Mouse (Mus musculus): Measurements from ENCODE around the gene Snap23. TPM values are rescaled to one million over a fixed set of nuclear protein-coding genes. Genes with fewer than 3 reads are reported as not detected.
"Not testable (repeated sequence)": the region's sequence is repeated elsewhere in the genome, so short reads cannot be mapped to it uniquely, and the experiment has no call there.

Snap23 gene
- polyA plus RNA-seq, 1 experiment from 2014 or later, result 24.2 TPM

GRCm38 (mm10) chr2:120558813-120559212 is 8.7 kb upstream of the Snap23 start:
- WGBS (ENCODE audit: insufficient replicate concordance), result 46% methylated on average over 3 of the region's 3 CpGs
- no peak for ATAC-seq (ENCODE audit: low read depth)
- H3K27ac ChIP-seq (ENCODE audit: low read length), result no peak overlapping the region
- H3K9ac ChIP-seq (ENCODE audit: low read depth, low read length), result no peak overlapping the region
- no peak overlapping the region for H3K4me3 ChIP-seq (ENCODE audit: low read depth, low read length)
- H3K27me3 ChIP-seq (ENCODE audit: control insufficient read depth, insufficient read depth, low read depth, low read length), result no peaks in the 10 kb centered on the region
- H3K36me3 ChIP-seq (ENCODE audit: control insufficient read depth, insufficient read depth), result no peaks in the 10 kb centered on the region; the same call in 1 of the 2 replicates
- no peak overlapping the region for H3K4me2 ChIP-seq (ENCODE audit: low read depth, low read length)
- peaks cover 11% of the 10 kb centered on the region for H3K4me1 ChIP-seq (ENCODE audit: control insufficient read depth, low read depth, low read length)
- H3K9me3 ChIP-seq (replicated peaks; ENCODE audit: control insufficient read depth, low read length), result no peaks in the 10 kb centered on the region

- H3K4me2 ChIP-seq (ENCODE audit: low read depth, low read length), result no peak overlapping the region
- H3K36me3 ChIP-seq (ENCODE audit: control insufficient read depth, insufficient read depth), result no peaks in the 10 kb centered on the region
- H3K27ac ChIP-seq (ENCODE audit: low read length), result no peak overlapping the region
- peaks cover 17% of the 10 kb centered on the region for H3K4me1 ChIP-seq (ENCODE audit: control insufficient read depth, low read depth, low read length)
- H3K9me3 ChIP-seq (replicated peaks; ENCODE audit: control insufficient read depth, low read length), result no peaks in the 10 kb centered on the region
- no peak overlapping the region for H3K4me3 ChIP-seq (ENCODE audit: low read depth, low read length)
- H3K27me3 ChIP-seq (ENCODE audit: control insufficient read depth, insufficient read depth, low read depth, low read length), result no peaks in the 10 kb centered on the region
- no peak overlapping the region for H3K9ac ChIP-seq (ENCODE audit: low read depth, low read length)
- ATAC-seq (ENCODE audit: low read depth), result no peak
- WGBS (ENCODE audit: insufficient replicate concordance), result 67% methylated on average over 1 of the region's 1 CpGs
Observed at GRCm38 (mm10) chr2:120561524-120561923, 5.9 kb upstream of the Snap23 start.

GRCm38 (mm10) chr2:120562859-120563234 is 4.6 kb upstream of the Snap23 start:
- H3K4me2 ChIP-seq (ENCODE audit: low read depth, low read length), result peak overlapping the region; percentile 85
- no peaks in the 10 kb centered on the region for H3K27me3 ChIP-seq (ENCODE audit: control insufficient read depth, insufficient read depth, low read depth, low read length)
- no peak for ATAC-seq (ENCODE audit: low read depth)
- H3K9ac ChIP-seq (ENCODE audit: low read depth, low read length), result peak overlapping the region; percentile 97
- H3K4me3 ChIP-seq (ENCODE audit: low read depth, low read length), result peak overlapping the region; percentile 93
- peak overlapping the region; percentile 66 for H3K27ac ChIP-seq (ENCODE audit: low read length)
- H3K9me3 ChIP-seq (replicated peaks; ENCODE audit: control insufficient read depth, low read length), result no peaks in the 10 kb centered on the region
- no peaks in the 10 kb centered on the region for H3K36me3 ChIP-seq (ENCODE audit: control insufficient read depth, insufficient read depth)
- 5% methylated on average over 9 of the region's 9 CpGs for WGBS (ENCODE audit: insufficient replicate concordance)
- H3K4me1 ChIP-seq (ENCODE audit: control insufficient read depth, low read depth, low read length), result peaks cover 21% of the 10 kb centered on the region

GRCm38 (mm10) chr2:120563235-120563990 is 4.1 kb upstream of the Snap23 start, which contains the start of gene Zfp106:
Zfp106 (minus strand) TSS chr2:120563843.
- H3K4me2 ChIP-seq (ENCODE audit: low read depth, low read length), result peak within 1 kb of the TSS; percentile 85
- no peaks in the 10 kb centered on the region for H3K9me3 ChIP-seq (replicated peaks; ENCODE audit: control insufficient read depth, low read length)
- under 1% methylated on average over 44 of the region's 50 CpGs for WGBS (ENCODE audit: insufficient replicate concordance)
- H3K9ac ChIP-seq (ENCODE audit: low read depth, low read length), result peak within 1 kb of the TSS; percentile 97
- peaks cover 21% of the 10 kb centered on the region for H3K4me1 ChIP-seq (ENCODE audit: control insufficient read depth, low read depth, low read length)
- peak; percentile 62 for ATAC-seq (ENCODE audit: low read depth)
- peak within 1 kb of the TSS; percentile 93 for H3K4me3 ChIP-seq (ENCODE audit: low read depth, low read length)
- peak within 1 kb of the TSS; percentile 66 for H3K27ac ChIP-seq (ENCODE audit: low read length)
- H3K36me3 ChIP-seq (ENCODE audit: control insufficient read depth, insufficient read depth), result no peaks in the 10 kb centered on the region
- no peaks in the 10 kb centered on the region for H3K27me3 ChIP-seq (ENCODE audit: control insufficient read depth, insufficient read depth, low read depth, low read length)

GRCm38 (mm10) chr2:120564548-120565188 is 2.8 kb upstream of the Snap23 start:
- WGBS (ENCODE audit: insufficient replicate concordance), result 44% methylated on average over 4 of the region's 4 CpGs
- H3K4me2 ChIP-seq (ENCODE audit: low read depth, low read length); H3K36me3 ChIP-seq (ENCODE audit: control insufficient read depth, insufficient read depth); ATAC-seq (ENCODE audit: low read depth); H3K9ac ChIP-seq (ENCODE audit: low read depth, low read length); H3K9me3 ChIP-seq (replicated peaks; ENCODE audit: control insufficient read depth, low read length); H3K27me3 ChIP-seq (ENCODE audit: control insufficient read depth, insufficient read depth, low read depth, low read length); H3K4me3 ChIP-seq (ENCODE audit: low read depth, low read length): not testable (repeated sequence)
- H3K4me1 ChIP-seq (ENCODE audit: control insufficient read depth, low read depth, low read length), result peaks cover 28% of the 10 kb centered on the region
- peak overlapping the region; percentile 24; the same call in 1 of the 2 replicates for H3K27ac ChIP-seq (ENCODE audit: low read length)

- H3K27me3 ChIP-seq (ENCODE audit: control insufficient read depth, insufficient read depth, low read depth, low read length), result no peaks in the 10 kb centered on the region
- H3K4me3 ChIP-seq (ENCODE audit: low read depth, low read length), result no peak overlapping the region
- peak overlapping the region; percentile 46 for H3K27ac ChIP-seq (ENCODE audit: low read length)
- peaks cover 28% of the 10 kb centered on the region for H3K4me1 ChIP-seq (ENCODE audit: control insufficient read depth, low read depth, low read length)
- no peaks in the 10 kb centered on the region for H3K36me3 ChIP-seq (ENCODE audit: control insufficient read depth, insufficient read depth)
- no peak overlapping the region for H3K9ac ChIP-seq (ENCODE audit: low read depth, low read length)
- WGBS (ENCODE audit: insufficient replicate concordance), result 21% methylated on average over 2 of the region's 2 CpGs
- no peaks in the 10 kb centered on the region for H3K9me3 ChIP-seq (replicated peaks; ENCODE audit: control insufficient read depth, low read length)
- H3K4me2 ChIP-seq (ENCODE audit: low read depth, low read length), result no peak overlapping the region
- no peak for ATAC-seq (ENCODE audit: low read depth)
Observed at GRCm38 (mm10) chr2:120565363-120565762, 2.1 kb upstream of the Snap23 start.

GRCm38 (mm10) chr2:120567798-120568320 is 388 bp downstream of the Snap23 start:
- no peaks in the 10 kb centered on the region for H3K9me3 ChIP-seq (replicated peaks; ENCODE audit: control insufficient read depth, low read length)
- H3K4me1 ChIP-seq (ENCODE audit: control insufficient read depth, low read depth, low read length), result peaks cover 26% of the 10 kb centered on the region
- no peaks in the 10 kb centered on the region for H3K36me3 ChIP-seq (ENCODE audit: control insufficient read depth, insufficient read depth)
- WGBS (ENCODE audit: insufficient replicate concordance), result under 1% methylated on average over 22 of the region's 22 CpGs
- H3K27me3 ChIP-seq (ENCODE audit: control insufficient read depth, insufficient read depth, low read depth, low read length), result no peaks in the 10 kb centered on the region
- peak overlapping the region; percentile 85 for H3K27ac ChIP-seq (ENCODE audit: low read length)
- peak overlapping the region; percentile 85 for H3K4me3 ChIP-seq (ENCODE audit: low read depth, low read length)
- ATAC-seq (ENCODE audit: low read depth), result peak; percentile 63
- peak overlapping the region; percentile 92 for H3K4me2 ChIP-seq (ENCODE audit: low read depth, low read length)
- peak overlapping the region; percentile 86 for H3K9ac ChIP-seq (ENCODE audit: low read depth, low read length)

- no peak overlapping the region for H3K4me3 ChIP-seq (ENCODE audit: low read depth, low read length)
- H3K4me2 ChIP-seq (ENCODE audit: low read depth, low read length), result no peak overlapping the region
- H3K27me3 ChIP-seq (ENCODE audit: control insufficient read depth, insufficient read depth, low read depth, low read length), result no peaks in the 10 kb centered on the region
- H3K27ac ChIP-seq (ENCODE audit: low read length), result no peak overlapping the region
- no peaks in the 10 kb centered on the region for H3K9me3 ChIP-seq (replicated peaks; ENCODE audit: control insufficient read depth, low read length)
- peaks cover 22% of the 10 kb centered on the region for H3K4me1 ChIP-seq (ENCODE audit: control insufficient read depth, low read depth, low read length)
- H3K36me3 ChIP-seq (ENCODE audit: control insufficient read depth, insufficient read depth), result no peaks in the 10 kb centered on the region
- WGBS (ENCODE audit: insufficient replicate concordance), result 80% methylated on average over 3 of the region's 3 CpGs
- H3K9ac ChIP-seq (ENCODE audit: low read depth, low read length), result no peak overlapping the region
- ATAC-seq (ENCODE audit: low read depth), result no peak
Observed at GRCm38 (mm10) chr2:120571081-120571480, 3.6 kb downstream of the Snap23 start.

GRCm38 (mm10) chr2:120572161-120572560 is 4.7 kb downstream of the Snap23 start:
- H3K9ac ChIP-seq (ENCODE audit: low read depth, low read length); H3K36me3 ChIP-seq (ENCODE audit: control insufficient read depth, insufficient read depth); H3K4me2 ChIP-seq (ENCODE audit: low read depth, low read length); H3K27ac ChIP-seq (ENCODE audit: low read length); ATAC-seq (ENCODE audit: low read depth); H3K27me3 ChIP-seq (ENCODE audit: control insufficient read depth, insufficient read depth, low read depth, low read length); H3K4me3 ChIP-seq (ENCODE audit: low read depth, low read length); H3K9me3 ChIP-seq (replicated peaks; ENCODE audit: control insufficient read depth, low read length): not testable (repeated sequence)
- H3K4me1 ChIP-seq (ENCODE audit: control insufficient read depth, low read depth, low read length), result peaks cover 21% of the 10 kb centered on the region
- WGBS (ENCODE audit: insufficient replicate concordance), result 83% methylated on average over 3 of the region's 3 CpGs

Data from liver, embryonic 16.5 days (tissue).